Mouse (Mus musculus) kidney, embryonic 15.5 days (tissue): ENCODE results near the gene Eif3a. TPM values are rescaled to one million over a fixed set of nuclear protein-coding genes. Genes with fewer than 3 reads are reported as not detected.

ENCODE experiments used
- ATAC-seq: fragments of 200-750 bp; cut with Nextera tagmentation; replicated peaks from 2 replicates; pipeline ENCODE4 v1.8.0; 2017; ENCODE audit warnings: moderate TSS enrichment; ENCODE audit not compliant: low FRiP score
- H3K27ac ChIP-seq: fragments of 300-500 bp; sonication (generic); 2 replicates; pipeline ENCODE4 v1.5.1; 2015; ENCODE audit warnings: mild to moderate bottlenecking, inconsistent platforms
- H3K27me3 ChIP-seq: fragments of 300-500 bp; sonication (generic); 2 replicates; pipeline ENCODE4 v1.6.1; 2015; ENCODE audit warnings: inconsistent platforms
- H3K36me3 ChIP-seq: fragments of 300-500 bp; sonication (generic); 2 replicates; pipeline ENCODE4 v1.6.1; 2015; ENCODE audit warnings: inconsistent platforms
- H3K4me1 ChIP-seq: fragments of 300-500 bp; sonication (generic); 2 replicates; pipeline ENCODE4 v1.6.1; 2015; ENCODE audit warnings: inconsistent platforms
- H3K4me2 ChIP-seq: fragments of 300-500 bp; sonication (generic); 2 replicates; pipeline ENCODE4 v1.6.1; 2015; ENCODE audit warnings: moderate library complexity, mild to moderate bottlenecking, inconsistent platforms
- H3K4me3 ChIP-seq: fragments of 300-500 bp; sonication (generic); replicated peaks from 2 replicates; pipeline ENCODE4 v1.5.1; 2015; ENCODE audit warnings: mild to moderate bottlenecking, inconsistent platforms
- H3K9ac ChIP-seq: fragments of 300-500 bp; sonication (generic); 2 replicates; pipeline ENCODE4 v1.6.1; 2015; ENCODE audit warnings: mild to moderate bottlenecking, inconsistent platforms
- H3K9me3 ChIP-seq: fragments of 300-500 bp; sonication (generic); replicated peaks from 2 replicates; pipeline ENCODE4 v1.6.1; 2016; ENCODE audit warnings: inconsistent platforms
- WGBS: fragments of 180-500 bp; shearing (Covaris S2); methylation state at CpG from one replicate; pipeline ENCODE4 v1.1.7; 2015; ENCODE audit warnings: mixed read lengths; 5-methylcytosine and 5-hydroxymethylcytosine counted together
- polyA plus RNA-seq: library from polyadenylated mRNA; unstranded; fragments of >200 nt; fragmentation: Nextera tagmentation; extraction: Ambion mirVana; gene quantifications from 2 replicates; pipeline ENCODE4 v1.2.1, GENCODE M21; 2015

Gene Eif3a
- polyA plus RNA-seq, 1 experiment from 2014 or later: 151 TPM

DNA sequence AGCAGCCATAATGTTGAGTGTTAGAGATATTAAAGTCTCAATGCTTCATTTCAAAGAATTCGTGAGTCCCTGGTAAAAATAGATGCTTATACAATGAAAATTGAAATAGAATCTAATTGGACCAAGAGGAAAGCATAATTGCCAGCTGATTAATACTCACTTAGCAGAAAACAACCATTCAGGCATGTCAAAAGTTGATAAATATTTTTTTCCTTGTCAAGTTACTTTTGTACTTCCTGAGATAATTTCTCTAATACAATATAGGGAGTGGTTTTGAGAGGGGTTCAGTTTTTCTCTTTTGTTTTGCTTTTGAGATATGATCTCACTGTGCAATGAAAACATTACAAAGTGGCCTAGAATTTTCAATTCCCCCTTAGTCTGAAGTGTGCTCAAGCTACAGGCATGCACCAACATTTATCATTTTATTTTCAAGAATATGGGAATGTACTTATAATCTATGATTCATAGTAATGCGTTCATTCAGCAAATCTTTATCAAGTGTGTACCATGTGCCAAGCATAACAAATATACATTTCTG is 2.8 kb upstream of the Eif3a start:
- Histone ChIP-seq H3K4me2 (no peak overlapping the region), H3K9me3 (no peaks in the 10 kb centered on the region), H3K4me3 (no peak overlapping the region), H3K27ac (no peak overlapping the region), H3K27me3 (no peaks in the 10 kb centered on the region), H3K9ac (no peak overlapping the region), H3K4me1 (peaks cover 8% of the 10 kb centered on the region; the same call in 1 of the 2 replicates), H3K36me3 (no peaks in the 10 kb centered on the region)
- no peak for ATAC-seq
- 85% methylated on average over 2 of the region's 2 CpGs for WGBS

DNA sequence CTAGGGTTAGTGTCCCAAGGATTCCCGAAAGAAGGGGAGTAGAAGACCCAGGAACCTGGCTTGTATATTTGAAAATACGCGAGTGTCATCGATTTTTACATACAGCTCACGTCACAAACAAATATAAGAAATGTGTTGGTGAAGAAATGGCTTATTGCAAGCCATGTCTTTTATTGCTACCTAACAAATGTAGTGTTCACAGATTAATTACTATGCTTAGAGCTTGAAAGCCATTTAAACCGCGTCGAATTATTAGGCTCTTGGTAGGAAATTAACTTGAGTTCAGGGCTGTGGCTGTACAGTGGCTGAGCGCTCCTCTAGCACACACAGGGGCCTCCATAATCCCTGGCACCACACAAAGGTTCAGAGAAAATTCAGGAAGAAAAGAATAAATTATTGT is 706 bp upstream of the Eif3a start:
- Histone ChIP-seq H3K9ac (peak overlapping the region; percentile 99), H3K27me3 (no peaks in the 10 kb centered on the region), H3K27ac (peak overlapping the region; percentile 99), H3K36me3 (no peaks in the 10 kb centered on the region), H3K4me1 (peaks cover 19% of the 10 kb centered on the region), H3K4me3 (peak overlapping the region; percentile 64), H3K9me3 (no peaks in the 10 kb centered on the region), H3K4me2 (peak overlapping the region; percentile 67)
- no peak for ATAC-seq
- WGBS: 16% methylated on average over 9 of the region's 9 CpGs

DNA sequence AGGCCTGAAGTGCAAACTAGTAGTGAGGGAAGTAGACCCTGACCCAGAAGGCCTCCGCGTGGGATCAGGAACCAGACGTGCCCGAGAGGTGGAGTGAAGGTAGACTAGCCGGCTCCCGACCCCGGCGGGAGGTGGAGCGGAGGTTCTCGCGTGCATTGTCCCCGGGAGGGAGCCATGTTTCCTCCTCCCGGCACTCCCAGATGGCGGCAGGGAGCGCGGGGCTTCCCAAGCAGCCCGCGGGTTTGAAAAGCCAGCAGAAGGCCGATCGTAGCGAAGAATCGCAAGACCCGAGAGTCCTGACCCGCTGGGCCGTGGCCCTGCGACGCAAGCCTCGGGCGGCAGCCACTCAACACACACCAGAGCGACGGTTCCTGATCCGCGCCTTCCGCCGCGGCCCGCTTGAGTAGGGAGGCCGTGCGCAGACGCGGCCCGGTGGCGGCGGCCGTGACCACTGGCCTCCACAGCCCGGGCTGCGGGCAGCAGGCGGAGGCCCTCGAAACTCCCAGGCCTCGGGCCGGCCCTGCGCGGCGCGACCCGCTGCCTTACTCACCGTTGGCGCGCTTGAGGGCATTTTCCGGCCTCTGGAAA is 445 bp downstream of the Eif3a start:
- H3K9ac ChIP-seq: peak overlapping the region; percentile 99
- peak overlapping the region; percentile 67 for H3K4me2 ChIP-seq
- H3K9me3 ChIP-seq: no peaks in the 10 kb centered on the region
- H3K27me3 ChIP-seq: no peaks in the 10 kb centered on the region
- no peaks in the 10 kb centered on the region for H3K36me3 ChIP-seq
- ATAC-seq: peak; percentile 81
- under 1% methylated on average over 59 of the region's 60 CpGs for WGBS
- H3K4me1 ChIP-seq: peaks cover 23% of the 10 kb centered on the region
- H3K27ac ChIP-seq: peak overlapping the region; percentile 99
- H3K4me3 ChIP-seq: peak overlapping the region; percentile 64

DNA sequence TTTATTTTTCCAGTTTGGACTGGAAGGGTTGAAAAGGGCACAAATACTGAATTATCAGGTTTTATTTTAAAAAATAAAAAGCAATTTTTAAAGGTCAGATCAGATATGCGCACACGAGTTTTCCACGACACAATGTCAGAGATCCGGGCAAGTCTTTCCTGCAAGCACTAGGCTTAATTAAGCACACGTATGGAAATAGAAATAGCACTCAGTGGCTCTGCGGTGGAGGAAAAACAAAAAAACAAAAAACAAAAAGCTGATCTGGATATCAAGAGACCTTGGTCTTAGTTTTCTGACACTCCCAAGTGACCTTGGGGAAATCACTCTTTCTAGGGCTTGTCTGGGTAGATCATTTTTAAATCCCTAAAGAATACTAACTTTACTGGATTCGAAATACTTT is 1.0 kb downstream of the Eif3a start:
- Histone ChIP-seq H3K27me3 (no peaks in the 10 kb centered on the region), H3K9ac (peak overlapping the region; percentile 99), H3K4me3 (peak overlapping the region; percentile 64), H3K4me2 (peak overlapping the region; percentile 67), H3K27ac (peak overlapping the region; percentile 99), H3K4me1 (peaks cover 23% of the 10 kb centered on the region), H3K36me3 (no peaks in the 10 kb centered on the region), H3K9me3 (no peaks in the 10 kb centered on the region)
- under 1% methylated on average over 7 of the region's 7 CpGs for WGBS
- ATAC-seq: no peak

DNA sequence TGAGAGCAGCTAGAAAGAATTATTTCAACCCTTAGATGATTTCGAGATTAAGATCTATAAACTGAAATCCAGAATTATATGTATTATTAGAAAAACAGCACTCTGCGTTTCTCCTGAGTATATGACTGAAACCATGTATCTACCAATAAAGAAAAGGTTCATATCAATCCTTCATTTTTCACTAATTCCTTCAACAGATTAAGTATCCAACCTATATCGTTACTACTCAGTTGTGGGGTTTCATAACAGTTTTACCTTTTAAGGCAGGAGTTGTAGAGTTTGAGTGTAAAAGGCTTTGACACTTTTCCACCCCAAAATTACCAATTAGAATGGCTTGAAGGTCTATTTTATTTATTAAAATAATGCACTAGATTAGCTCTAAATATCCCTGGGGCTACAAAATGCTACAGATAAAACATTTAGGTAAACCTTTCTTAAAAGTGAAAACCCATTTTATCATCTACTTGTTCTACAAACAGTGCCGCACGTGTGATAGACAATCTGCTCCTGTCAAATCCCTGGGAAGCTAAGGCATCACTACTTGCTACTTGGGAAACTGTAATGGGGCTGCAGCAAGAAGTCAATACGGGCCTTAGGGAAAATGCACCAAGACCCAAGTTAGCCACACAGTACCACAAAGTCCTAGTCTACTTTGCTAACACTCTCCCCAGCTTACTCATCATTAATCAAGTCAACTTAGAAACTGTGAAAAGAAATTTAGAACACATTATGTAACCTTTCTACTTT is 2.1 kb downstream of the Eif3a start:
- 22% methylated on average over 6 of the region's 6 CpGs for WGBS
- no peak for ATAC-seq

DNA sequence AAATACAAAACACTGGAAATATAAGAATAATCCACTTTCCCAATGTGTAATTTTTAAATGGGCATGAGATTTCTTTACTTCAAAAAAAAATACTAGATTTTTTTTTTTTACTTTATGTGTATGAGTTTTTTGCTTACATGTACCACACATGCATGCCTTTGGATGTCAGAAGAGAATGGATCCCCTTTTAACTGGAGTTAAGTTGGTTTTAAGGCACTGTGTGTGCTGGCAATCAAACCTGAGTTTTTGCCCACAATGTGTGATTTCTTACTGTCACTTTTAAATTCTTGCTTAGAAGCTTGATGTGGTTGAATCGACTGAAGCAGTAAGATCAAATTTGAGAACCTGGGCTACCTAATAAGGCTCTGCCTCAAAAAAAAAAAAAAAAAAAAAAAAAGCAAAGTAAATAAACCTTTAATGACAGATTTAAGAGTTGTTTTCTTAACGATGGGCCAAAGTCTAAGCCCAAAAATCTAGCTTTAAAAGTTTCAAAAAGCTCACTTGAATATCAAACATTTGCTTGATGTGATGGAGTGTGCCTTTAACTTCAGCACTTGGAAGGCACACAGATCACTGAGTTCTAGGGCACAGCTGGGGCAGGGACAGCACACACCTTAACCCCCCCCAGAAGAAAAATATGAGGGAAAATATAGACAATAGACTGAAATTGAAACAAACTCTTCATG is 2.9 kb downstream of the Eif3a start:
- no peak for ATAC-seq
- Histone ChIP-seq H3K36me3 (0 out of 2 replicates have a peak, but pooled peaks cover 7% of the 10 kb centered on the region), H3K9ac (no peak overlapping the region), H3K27me3 (no peaks in the 10 kb centered on the region), H3K4me1 (peaks cover 23% of the 10 kb centered on the region), H3K4me2 (peak overlapping the region; percentile 67), H3K9me3 (no peaks in the 10 kb centered on the region), H3K4me3 (peak overlapping the region; percentile 26), H3K27ac (no peak overlapping the region)
- WGBS: 11% methylated on average over 2 of the region's 2 CpGs

More for the DNA sequence above, 2.1 kb downstream of the Eif3a start:
- Histone ChIP-seq H3K4me3 (peak overlapping the region; percentile 64), H3K27ac (no peak overlapping the region), H3K9ac (peak overlapping the region; percentile 31; the same call in 1 of the 2 replicates), H3K9me3 (no peaks in the 10 kb centered on the region), H3K36me3 (0 out of 2 replicates have a peak, but pooled peaks cover 3% of the 10 kb centered on the region), H3K4me1 (peaks cover 23% of the 10 kb centered on the region), H3K4me2 (peak overlapping the region; percentile 67), H3K27me3 (no peaks in the 10 kb centered on the region)

DNA sequence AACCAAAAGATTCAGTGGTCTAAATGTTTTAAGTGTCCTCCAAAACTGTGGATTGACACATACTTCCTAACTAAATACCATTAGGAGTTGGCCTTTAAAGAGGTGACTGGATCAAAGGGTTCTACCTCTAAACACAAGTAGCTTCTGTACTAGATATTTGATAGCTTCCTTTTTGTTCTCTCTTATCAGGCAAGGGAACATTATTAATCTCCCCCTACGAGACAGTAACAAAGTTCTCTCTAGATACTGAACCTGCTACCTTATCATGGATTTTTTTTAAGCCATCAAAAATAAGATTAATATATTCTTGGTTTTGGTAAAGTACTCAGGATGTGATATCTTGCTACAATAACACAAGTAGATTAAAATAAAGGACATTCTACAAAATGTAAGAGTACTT is 5.7 kb downstream of the Eif3a start:
- WGBS: 42% methylated on average over 1 of the region's 1 CpGs
- Histone ChIP-seq H3K27ac (no peak overlapping the region), H3K36me3 (peaks cover 25% of the 10 kb centered on the region), H3K9me3 (no peaks in the 10 kb centered on the region), H3K9ac (no peak overlapping the region), H3K27me3 (no peaks in the 10 kb centered on the region), H3K4me2 (no peak overlapping the region), H3K4me3 (no peak overlapping the region), H3K4me1 (peaks cover 20% of the 10 kb centered on the region)
- ATAC-seq: no peak

DNA sequence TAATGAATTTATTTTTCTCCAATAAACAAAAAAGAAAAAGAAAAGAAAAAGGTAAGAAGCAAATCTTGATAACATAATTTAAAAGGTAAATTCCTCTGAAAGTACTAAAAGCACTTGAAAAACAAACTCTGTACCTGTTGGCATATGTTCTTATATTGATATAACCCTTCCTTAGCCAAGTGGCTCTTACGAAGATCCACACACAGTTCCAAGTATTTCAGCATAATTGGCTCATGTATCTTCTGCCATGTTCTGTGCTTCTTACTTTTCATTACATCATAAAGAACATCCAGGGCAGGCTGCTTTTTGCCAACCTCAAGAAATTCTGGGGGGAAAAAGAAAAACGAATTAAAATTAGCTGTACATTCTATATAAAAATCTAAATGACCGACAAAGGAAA is 8.4 kb downstream of the Eif3a start:
- H3K27me3 ChIP-seq: no peaks in the 10 kb centered on the region
- no peak overlapping the region for H3K9ac ChIP-seq
- H3K36me3 ChIP-seq: peaks cover 43% of the 10 kb centered on the region
- WGBS: 88% methylated on average over 3 of the region's 3 CpGs
- peaks cover 11% of the 10 kb centered on the region for H3K4me1 ChIP-seq
- H3K9me3 ChIP-seq: no peaks in the 10 kb centered on the region
- H3K27ac ChIP-seq: no peak overlapping the region
- no peak for ATAC-seq
- H3K4me2 ChIP-seq: no peak overlapping the region
- no peak overlapping the region for H3K4me3 ChIP-seq

DNA sequence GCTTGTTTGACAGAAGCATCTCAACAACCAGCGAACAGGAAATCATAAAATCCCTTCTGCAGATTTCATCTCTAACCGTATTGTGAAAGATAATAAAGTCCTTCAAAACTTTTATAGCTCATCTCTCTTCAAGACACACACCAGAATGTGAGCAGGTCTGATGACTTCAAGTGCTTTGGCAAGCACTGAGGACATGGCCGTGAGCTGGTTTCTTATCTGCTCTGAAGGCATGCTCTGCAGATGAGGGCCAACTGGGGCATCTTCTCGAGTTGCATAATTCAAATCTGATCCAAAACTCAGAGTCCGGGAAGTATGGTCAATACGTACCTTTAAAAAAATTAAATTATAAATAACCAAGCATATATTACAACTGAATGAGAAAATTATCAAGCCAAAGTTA is 17.1 kb downstream of the Eif3a start:
- H3K9me3 ChIP-seq: no peaks in the 10 kb centered on the region
- no peak for ATAC-seq
- H3K4me1 ChIP-seq: no peaks in the 10 kb centered on the region
- no peak overlapping the region for H3K4me2 ChIP-seq
- peaks cover 85% of the 10 kb centered on the region for H3K36me3 ChIP-seq
- no peak overlapping the region for H3K9ac ChIP-seq
- no peaks in the 10 kb centered on the region for H3K27me3 ChIP-seq
- H3K27ac ChIP-seq: no peak overlapping the region
- H3K4me3 ChIP-seq: no peak overlapping the region
- 89% methylated on average over 6 of the region's 6 CpGs for WGBS

DNA sequence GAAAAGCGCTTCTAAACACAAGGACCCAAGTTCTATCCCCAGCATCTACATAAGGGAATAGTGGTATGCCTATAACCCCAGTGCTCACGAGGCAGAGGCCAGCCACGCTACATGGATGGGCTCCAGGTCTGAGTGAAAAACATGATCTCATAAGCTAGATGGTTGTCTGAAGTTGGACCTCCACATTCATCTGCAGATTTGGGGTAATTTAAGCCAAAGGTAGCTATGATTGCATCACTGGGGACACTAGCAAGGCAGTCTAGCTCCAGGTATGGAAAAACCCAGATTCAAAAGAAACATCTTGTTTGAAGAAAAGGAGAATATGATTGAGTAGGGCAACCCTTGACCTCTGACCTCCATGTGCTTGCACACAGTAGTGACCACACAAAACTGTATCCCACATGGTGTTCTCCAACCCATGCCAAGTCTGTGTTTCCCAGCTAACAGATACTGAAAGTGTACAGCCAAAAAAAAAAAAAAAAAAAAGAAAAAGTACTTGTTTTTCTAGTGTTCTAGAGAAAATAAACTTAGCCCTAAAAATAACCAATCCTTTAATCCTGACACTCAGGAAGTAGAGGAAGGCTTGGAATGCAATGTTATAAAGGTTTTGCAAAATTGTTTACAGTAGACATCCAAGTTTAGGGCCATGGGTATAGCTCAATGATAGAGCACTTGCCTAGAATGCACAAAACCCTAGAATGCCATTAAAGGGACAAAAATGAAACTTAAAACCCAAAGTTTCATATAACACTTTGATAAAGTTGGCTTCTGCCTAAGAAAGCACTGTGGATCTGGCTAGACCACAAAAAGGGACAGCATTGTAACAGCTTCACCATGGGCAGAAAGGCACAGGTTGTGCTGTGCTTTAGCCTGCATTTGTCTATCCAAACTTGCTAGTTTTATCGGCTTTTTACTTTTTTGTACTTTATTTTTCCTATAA is 31.3 kb downstream of the Eif3a start:
- Histone ChIP-seq H3K4me2 (no peak overlapping the region), H3K27me3 (0 out of 2 replicates have a peak, but pooled peaks cover 14% of the 10 kb centered on the region), H3K4me3 (no peak overlapping the region), H3K4me1 (peaks cover 22% of the 10 kb centered on the region), H3K9me3 (no peaks in the 10 kb centered on the region), H3K36me3 (peaks cover 34% of the 10 kb centered on the region), H3K27ac (no peak overlapping the region), H3K9ac (no peak overlapping the region)
- WGBS: 86% methylated on average over 4 of the region's 4 CpGs
- no peak for ATAC-seq

DNA sequence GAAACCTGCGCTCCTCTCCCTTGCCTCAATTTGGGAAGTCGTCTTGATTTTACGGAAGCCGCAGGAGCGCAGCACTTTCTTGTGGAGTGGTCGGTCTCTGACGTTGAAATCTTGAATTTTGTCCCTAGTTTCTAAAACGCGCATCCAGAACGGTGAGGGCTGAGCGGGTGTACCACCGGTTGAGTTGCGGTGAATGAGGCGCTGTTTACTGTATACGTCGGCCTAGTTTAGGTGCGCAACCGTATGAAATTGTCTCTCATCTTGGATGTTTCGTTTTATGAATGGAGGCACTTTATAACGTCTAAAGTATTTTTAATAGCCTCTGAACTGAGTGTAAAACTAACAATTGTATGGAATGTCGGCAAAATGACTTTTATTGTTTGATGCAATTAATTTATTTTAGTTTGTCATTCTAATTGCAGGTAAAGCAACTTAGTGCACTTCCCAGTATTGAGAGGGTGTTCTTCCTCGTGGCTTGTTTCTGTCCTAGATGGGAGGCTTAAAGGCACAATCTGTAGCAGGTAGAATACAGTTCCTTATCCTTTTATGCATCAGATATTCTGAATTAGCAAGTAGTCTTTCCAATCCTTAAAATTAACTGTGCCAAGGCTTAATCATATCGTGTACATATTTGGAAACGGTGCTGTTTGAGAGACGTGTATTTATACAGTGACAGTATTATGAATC is 33.2 kb downstream of the Eif3a start:
- no peak for ATAC-seq
- peak overlapping the region; percentile 100 for H3K4me2 ChIP-seq
- WGBS: 5% methylated on average over 25 of the region's 25 CpGs
- H3K9ac ChIP-seq: 0 out of 2 replicates have a peak overlapping the region, but pooled peaks have one; percentile 65
- peak overlapping the region; percentile 70 for H3K4me3 ChIP-seq
- H3K27ac ChIP-seq: no peak overlapping the region
- peaks cover 22% of the 10 kb centered on the region for H3K4me1 ChIP-seq
- H3K36me3 ChIP-seq: peaks cover 14% of the 10 kb centered on the region
- H3K9me3 ChIP-seq: no peaks in the 10 kb centered on the region
- 0 out of 2 replicates have a peak, but pooled peaks cover 15% of the 10 kb centered on the region for H3K27me3 ChIP-seq
